Mouse (Mus musculus): ENCODE data around the gene Katnal1. TPM values are rescaled to one million over a fixed set of nuclear protein-coding genes. Genes with fewer than 3 reads are reported as not detected.

Gene Katnal1
- 3.1 and 3.3 TPM in 2 replicates for polyA plus RNA-seq (2012; ENCODE audit: low replicate concordance)

DNA sequence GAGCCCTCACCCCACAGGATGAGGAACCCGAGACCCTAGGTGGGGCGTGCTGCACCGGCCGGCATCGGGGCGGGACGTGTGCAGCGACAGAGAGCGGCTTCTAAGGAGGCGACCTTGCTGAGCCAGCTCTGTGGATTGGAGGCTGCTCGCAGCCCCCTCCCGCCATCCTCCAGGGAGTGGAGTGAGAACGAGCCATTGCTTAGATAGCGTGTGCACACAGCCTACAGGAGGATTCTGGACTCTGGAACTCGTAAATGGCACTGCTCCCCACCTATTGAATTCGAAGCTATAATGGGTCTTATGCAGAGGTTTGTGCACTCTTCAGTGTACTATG lies at the start of gene Katnal1:
Gene Katnal1, minus strand, starts transcription at position 205 of the 334 bp plus-strand sequence.

Other genes starting within 250 kb of the Katnal1 start
- 0.72 TPM in 1 of 2 replicates, not detected in the other for gene Gm42791, start 65.8 kb upstream of the Katnal1 start, polyA plus RNA-seq (2012; ENCODE audit: low replicate concordance)